Mouse (Mus musculus) forebrain, embryonic 11.5 days (tissue): ENCODE results near the gene Wrnip1. TPM values are rescaled to one million over a fixed set of nuclear protein-coding genes. Genes with fewer than 3 reads are reported as not detected.
"Not testable (repeated sequence)": the region's sequence is repeated elsewhere in the genome, so short reads cannot be mapped to it uniquely, and the experiment has no call there.

Experiments used
- ATAC-seq: fragments of 200-750 bp; cut with Nextera tagmentation; replicated peaks from 2 replicates; pipeline ENCODE4 v1.8.0; 2017; ENCODE audit warnings: moderate TSS enrichment; ENCODE audit not compliant: low FRiP score
- DNase-seq: peaks from one replicate; pipeline ENCODE4 v3.0.0-alpha.2; 2017; ENCODE audit warnings: low spot score
- H3K27ac ChIP-seq: fragments of 300-500 bp; sonication (generic); 2 replicates; pipeline ENCODE4 v1.5.1; 2014; ENCODE audit warnings: low read depth, low read length
- H3K27me3 ChIP-seq: fragments of 300-500 bp; sonication (generic); 2 replicates; pipeline ENCODE4 v1.6.1; 2014; ENCODE audit warnings: mild to moderate bottlenecking, low read length, mixed read lengths; ENCODE audit not compliant: control insufficient read depth, insufficient read depth
- H3K36me3 ChIP-seq: fragments of 300-500 bp; sonication (generic); 2 replicates; pipeline ENCODE4 v1.6.1; 2014; ENCODE audit warnings: mild to moderate bottlenecking, low read length, moderate library complexity, mixed read lengths; ENCODE audit not compliant: control insufficient read depth, insufficient read depth
- H3K4me1 ChIP-seq: fragments of 300-500 bp; sonication (generic); replicated peaks from 2 replicates; pipeline ENCODE4 v1.6.1; 2014; ENCODE audit warnings: low read length, mixed read lengths; ENCODE audit not compliant: control insufficient read depth, insufficient read depth
- H3K4me2 ChIP-seq: fragments of 300-500 bp; sonication (generic); 2 replicates; pipeline ENCODE4 v1.6.1; 2014; ENCODE audit warnings: low read depth, mild to moderate bottlenecking, low read length, moderate library complexity, mixed read lengths; ENCODE audit not compliant: severe bottlenecking
- H3K4me3 ChIP-seq: fragments of 300-500 bp; sonication (generic); 2 replicates; pipeline ENCODE4 v1.5.1; 2014; ENCODE audit warnings: low read depth, low read length
- H3K9ac ChIP-seq: fragments of 300-500 bp; sonication (generic); 2 replicates; pipeline ENCODE4 v1.6.1; 2014; ENCODE audit warnings: low read length
- H3K9me3 ChIP-seq: fragments of 300-500 bp; sonication (generic); 2 replicates; pipeline ENCODE4 v1.6.1; 2016; ENCODE audit warnings: low read length, mixed read lengths; ENCODE audit not compliant: control insufficient read depth
- WGBS: fragments of 180-500 bp; shearing (Covaris S2); extraction: QIAGEN DNeasy Blood & Tissue Kit; methylation state at CpG from one replicate; pipeline ENCODE4 v1.1.7; 2014; 5-methylcytosine and 5-hydroxymethylcytosine counted together
- polyA plus RNA-seq: library from polyadenylated mRNA; unstranded; fragments of >200 nt; fragmentation: Nextera tagmentation; extraction: Ambion mirVana; gene quantifications from 2 replicates; pipeline ENCODE4 v1.2.1, GENCODE M21; 2014

Wrnip1 gene
- polyA plus RNA-seq, 1 experiment from 2014 or later: 22.1 TPM

- H3K4me1 ChIP-seq: no peaks in the 10 kb centered on the region
- WGBS: 71% methylated on average over 10 of the region's 10 CpGs
- no peak within 1 kb of the TSS for H3K27ac ChIP-seq
- H3K9ac ChIP-seq: no peak within 1 kb of the TSS
- H3K27me3 ChIP-seq: no peaks in the 10 kb centered on the region
- no peak within 1 kb of the TSS for H3K4me3 ChIP-seq
- H3K36me3 ChIP-seq: no peaks in the 10 kb centered on the region
- no peaks in the 10 kb centered on the region for H3K9me3 ChIP-seq
- H3K4me2 ChIP-seq: no peak within 1 kb of the TSS
- ATAC-seq (no peak), DNase-seq (no peak)
Measured at GRCm38 (mm10) chr13:32850668-32851404, 49.0 kb downstream of the Wrnip1 start, which contains the start of gene Serpinb1a. Gene Serpinb1a, minus strand, starts transcription at chr13:32851185.

GRCm38 (mm10) chr13:32851967-32852366, 50.1 kb downstream of the Wrnip1 start:
- Histone ChIP-seq H3K9me3 (no peaks in the 10 kb centered on the region), H3K4me1 (no peaks in the 10 kb centered on the region), H3K9ac (no peak overlapping the region), H3K36me3 (no peaks in the 10 kb centered on the region), H3K4me2 (no peak overlapping the region), H3K27me3 (no peaks in the 10 kb centered on the region), H3K4me3 (no peak overlapping the region), H3K27ac (no peak overlapping the region)
- ATAC-seq (peak; percentile 77; the same call in 1 of the 2 replicates), DNase-seq (peak; percentile 56)
- 17% methylated on average over 7 of the region's 7 CpGs for WGBS

- ATAC-seq (no peak), DNase-seq (no peak)
- no peaks in the 10 kb centered on the region for H3K9me3 ChIP-seq
- H3K4me1 ChIP-seq: no peaks in the 10 kb centered on the region
- no peaks in the 10 kb centered on the region for H3K27me3 ChIP-seq
- H3K27ac ChIP-seq: no peak overlapping the region
- WGBS: 92% methylated on average over 4 of the region's 4 CpGs
- H3K4me2 ChIP-seq: no peak overlapping the region
- no peak overlapping the region for H3K4me3 ChIP-seq
- no peaks in the 10 kb centered on the region for H3K36me3 ChIP-seq
- H3K9ac ChIP-seq: no peak overlapping the region
Measured at GRCm38 (mm10) chr13:32852539-32852938, 50.7 kb downstream of the Wrnip1 start.

- no peak for DNase-seq
- no peak for ATAC-seq
- Histone ChIP-seq H3K9ac (no peak overlapping the region), H3K27me3 (no peaks in the 10 kb centered on the region), H3K36me3 (no peaks in the 10 kb centered on the region), H3K4me3 (no peak overlapping the region), H3K9me3 (no peaks in the 10 kb centered on the region), H3K27ac (no peak overlapping the region), H3K4me1 (no peaks in the 10 kb centered on the region), H3K4me2 (no peak overlapping the region)
- 52% methylated on average over 2 of the region's 2 CpGs for WGBS
Measured at GRCm38 (mm10) chr13:32853073-32853472, 51.2 kb downstream of the Wrnip1 start.

GRCm38 (mm10) chr13:32860821-32861220, 59.0 kb downstream of the Wrnip1 start:
- no peaks in the 10 kb centered on the region for H3K4me1 ChIP-seq
- ATAC-seq (no peak), DNase-seq (no peak)
- no peaks in the 10 kb centered on the region for H3K9me3 ChIP-seq
- 83% methylated on average over 3 of the region's 3 CpGs for WGBS
- no peak overlapping the region for H3K4me2 ChIP-seq
- no peaks in the 10 kb centered on the region for H3K36me3 ChIP-seq
- no peaks in the 10 kb centered on the region for H3K27me3 ChIP-seq
- no peak overlapping the region for H3K27ac ChIP-seq
- no peak overlapping the region for H3K9ac ChIP-seq
- no peak overlapping the region for H3K4me3 ChIP-seq

- Histone ChIP-seq H3K36me3 (no peaks in the 10 kb centered on the region), H3K9ac (no peak overlapping the region), H3K9me3 (no peaks in the 10 kb centered on the region), H3K4me1 (no peaks in the 10 kb centered on the region), H3K27me3 (no peaks in the 10 kb centered on the region), H3K27ac (no peak overlapping the region), H3K4me2 (no peak overlapping the region), H3K4me3 (no peak overlapping the region)
- ATAC-seq: no peak
- no peak for DNase-seq
Measured at GRCm38 (mm10) chr13:32863456-32863855, 61.6 kb downstream of the Wrnip1 start.

- H3K4me3 ChIP-seq, ATAC-seq, H3K36me3 ChIP-seq, H3K27ac ChIP-seq, H3K4me1 ChIP-seq, DNase-seq, H3K9ac ChIP-seq, H3K27me3 ChIP-seq, H3K9me3 ChIP-seq, H3K4me2 ChIP-seq: not testable (repeated sequence)
- WGBS: 75% methylated on average over 2 of the region's 3 CpGs
Measured at GRCm38 (mm10) chr13:32864529-32864928, 62.7 kb downstream of the Wrnip1 start.

GRCm38 (mm10) chr13:32865591-32865990, 63.8 kb downstream of the Wrnip1 start:
- H3K9me3 ChIP-seq: no peaks in the 10 kb centered on the region
- no peaks in the 10 kb centered on the region for H3K36me3 ChIP-seq
- no peaks in the 10 kb centered on the region for H3K27me3 ChIP-seq
- no peak overlapping the region for H3K4me3 ChIP-seq
- no peak for ATAC-seq
- DNase-seq: no peak
- H3K4me1 ChIP-seq: no peaks in the 10 kb centered on the region
- no peak overlapping the region for H3K4me2 ChIP-seq
- H3K9ac ChIP-seq: no peak overlapping the region
- 75% methylated on average over 2 of the region's 2 CpGs for WGBS
- H3K27ac ChIP-seq: no peak overlapping the region

GRCm38 (mm10) chr13:32866484-32866883, 64.6 kb downstream of the Wrnip1 start:
- no peak overlapping the region for H3K4me2 ChIP-seq
- no peak overlapping the region for H3K9ac ChIP-seq
- peak; percentile 75 for DNase-seq
- no peaks in the 10 kb centered on the region for H3K4me1 ChIP-seq
- no peaks in the 10 kb centered on the region for H3K9me3 ChIP-seq
- no peaks in the 10 kb centered on the region for H3K27me3 ChIP-seq
- H3K36me3 ChIP-seq: no peaks in the 10 kb centered on the region
- peak; percentile 78 for ATAC-seq
- no peak overlapping the region for H3K4me3 ChIP-seq
- 7% methylated on average over 9 of the region's 9 CpGs for WGBS
- H3K27ac ChIP-seq: no peak overlapping the region
